Mouse (Mus musculus) stomach, embryonic 14.5 days (tissue): ENCODE data around the gene Rpp38. TPM values are rescaled to one million over a fixed set of nuclear protein-coding genes. Genes with fewer than 3 reads are reported as not detected.
A peak's percentile ranks its signal among the peaks of the same experiment; 100 is the strongest.

ENCODE experiments used
- ATAC-seq: fragments of 200-750 bp; cut with Nextera tagmentation; 2 replicates; pipeline ENCODE4 v1.8.0; 2017; ENCODE audit warnings: low read depth, moderate TSS enrichment; ENCODE audit not compliant: insufficient number of reproducible peaks, insufficient read depth, low FRiP score
- H3K27ac ChIP-seq: fragments of 300-500 bp; sonication (generic); 2 replicates; pipeline ENCODE4 v1.5.1; 2014; ENCODE audit warnings: mild to moderate bottlenecking, low read length, moderate library complexity, mixed read lengths
- H3K27me3 ChIP-seq: fragments of 300-500 bp; sonication (generic); 2 replicates; pipeline ENCODE4 v1.6.1; 2014; ENCODE audit warnings: low read length, control low read depth, mixed read lengths; ENCODE audit not compliant: control insufficient read depth, insufficient read depth
- H3K36me3 ChIP-seq: fragments of 300-500 bp; sonication (generic); 2 replicates; pipeline ENCODE4 v1.6.1; 2014; ENCODE audit warnings: mild to moderate bottlenecking, control low read depth, low read length, moderate library complexity, mixed read lengths; ENCODE audit not compliant: control insufficient read depth, insufficient read depth
- H3K4me1 ChIP-seq: fragments of 300-500 bp; sonication (generic); 2 replicates; pipeline ENCODE4 v1.6.1; 2014; ENCODE audit warnings: low read length, control low read depth, mixed read lengths; ENCODE audit not compliant: control insufficient read depth, insufficient read depth
- H3K4me2 ChIP-seq: fragments of 300-500 bp; sonication (generic); replicated peaks from 2 replicates; pipeline ENCODE4 v1.6.1; 2014; ENCODE audit warnings: low read depth, low read length, control low read depth
- H3K4me3 ChIP-seq: fragments of 300-500 bp; sonication (generic); 2 replicates; pipeline ENCODE4 v1.5.1; 2014; ENCODE audit warnings: low read depth, low read length, control low read depth
- H3K9ac ChIP-seq: fragments of 300-500 bp; sonication (generic); replicated peaks from 2 replicates; pipeline ENCODE4 v1.6.1; 2014; ENCODE audit warnings: low read depth, mild to moderate bottlenecking, control low read depth, low read length, moderate library complexity, mixed read lengths
- H3K9me3 ChIP-seq: fragments of 300-500 bp; sonication (generic); 2 replicates; pipeline ENCODE4 v1.6.1; 2016; ENCODE audit warnings: low read depth, low read length, control low read depth; ENCODE audit not compliant: control insufficient read depth
- WGBS: fragments of 180-500 bp; shearing (Covaris S2); extraction: QIAGEN DNeasy Blood & Tissue Kit; methylation state at CpG from one replicate; pipeline ENCODE4 v1.1.7; 2014; 5-methylcytosine and 5-hydroxymethylcytosine counted together
- polyA plus RNA-seq: library from polyadenylated mRNA; unstranded; fragments of >200 nt; fragmentation: Nextera tagmentation; extraction: Ambion mirVana; gene quantifications from 2 replicates; pipeline ENCODE4 v1.2.1, GENCODE M21; 2014

The Rpp38 gene
- polyA plus RNA-seq, result 23.3 and 25.4 TPM in 2 replicates

- 0% methylated on average over 45 of the region's 45 CpGs for WGBS
- peak; percentile 98 for ATAC-seq
- H3K4me1 ChIP-seq, result peaks cover 12% of the 10 kb centered on the region; the same call in 1 of the 2 replicates
Observed at GRCm38 (mm10) chr2:3332484-3333242, at the start of gene Rpp38. Gene Rpp38, minus strand, starts transcription at chr2:3332643.

GRCm38 (mm10) chr2:3365127-3365526 is 32.7 kb upstream of the Rpp38 start:
- ATAC-seq, result no peak
- 52% methylated on average over 4 of the region's 4 CpGs for WGBS

More at GRCm38 (mm10) chr2:3332484-3333242, at the start of gene Rpp38:
- Histone ChIP-seq H3K4me3 (peak within 1 kb of the TSS; percentile 60), H3K9ac (peak within 1 kb of the TSS; percentile 49), H3K9me3 (no peaks in the 10 kb centered on the region), H3K36me3 (peaks cover 19% of the 10 kb centered on the region; the same call in 1 of the 2 replicates), H3K27me3 (no peaks in the 10 kb centered on the region), H3K4me2 (peak within 1 kb of the TSS; percentile 62), H3K27ac (peak within 1 kb of the TSS; percentile 64)

GRCm38 (mm10) chr2:3361067-3361466 is 28.6 kb upstream of the Rpp38 start:
- H3K9ac ChIP-seq, result no peak overlapping the region
- H3K27me3 ChIP-seq, result no peaks in the 10 kb centered on the region
- H3K4me2 ChIP-seq, result no peak overlapping the region
- no peaks in the 10 kb centered on the region for H3K36me3 ChIP-seq
- H3K27ac ChIP-seq, result no peak overlapping the region
- H3K4me3 ChIP-seq, result no peak overlapping the region
- H3K4me1 ChIP-seq, result no peaks in the 10 kb centered on the region
- no peak for ATAC-seq
- H3K9me3 ChIP-seq, result no peaks in the 10 kb centered on the region
- 78% methylated on average over 3 of the region's 3 CpGs for WGBS

More at GRCm38 (mm10) chr2:3365127-3365526, 32.7 kb upstream of the Rpp38 start:
- no peaks in the 10 kb centered on the region for H3K27me3 ChIP-seq
- no peak overlapping the region for H3K4me2 ChIP-seq
- no peaks in the 10 kb centered on the region for H3K36me3 ChIP-seq
- no peaks in the 10 kb centered on the region for H3K4me1 ChIP-seq
- H3K9ac ChIP-seq, result no peak overlapping the region
- no peak overlapping the region for H3K4me3 ChIP-seq
- H3K27ac ChIP-seq, result no peak overlapping the region
- no peaks in the 10 kb centered on the region for H3K9me3 ChIP-seq

GRCm38 (mm10) chr2:3357887-3358286 is 25.4 kb upstream of the Rpp38 start:
- WGBS, result 68% methylated on average over 3 of the region's 3 CpGs
- ATAC-seq, result no peak
- Histone ChIP-seq H3K27ac (no peak overlapping the region), H3K4me3 (no peak overlapping the region), H3K9ac (no peak overlapping the region), H3K27me3 (no peaks in the 10 kb centered on the region), H3K36me3 (no peaks in the 10 kb centered on the region), H3K4me2 (no peak overlapping the region), H3K4me1 (no peaks in the 10 kb centered on the region), H3K9me3 (no peaks in the 10 kb centered on the region)

GRCm38 (mm10) chr2:3356311-3356710 is 23.9 kb upstream of the Rpp38 start:
- no peak for ATAC-seq
- WGBS, result 54% methylated on average over 3 of the region's 3 CpGs
- H3K4me1 ChIP-seq, result no peaks in the 10 kb centered on the region
- H3K27ac ChIP-seq, result no peak overlapping the region
- no peaks in the 10 kb centered on the region for H3K36me3 ChIP-seq
- no peak overlapping the region for H3K9ac ChIP-seq
- H3K9me3 ChIP-seq, result no peaks in the 10 kb centered on the region
- no peak overlapping the region for H3K4me2 ChIP-seq
- no peak overlapping the region for H3K4me3 ChIP-seq
- no peaks in the 10 kb centered on the region for H3K27me3 ChIP-seq

GRCm38 (mm10) chr2:3355793-3356192 is 23.4 kb upstream of the Rpp38 start:
- Histone ChIP-seq H3K4me1 (no peaks in the 10 kb centered on the region), H3K9me3 (no peaks in the 10 kb centered on the region), H3K4me2 (no peak overlapping the region), H3K27me3 (no peaks in the 10 kb centered on the region), H3K27ac (no peak overlapping the region), H3K4me3 (no peak overlapping the region), H3K36me3 (no peaks in the 10 kb centered on the region), H3K9ac (no peak overlapping the region)
- WGBS, result 89% methylated on average over 8 of the region's 8 CpGs
- ATAC-seq, result no peak

- H3K4me1 ChIP-seq, result no peaks in the 10 kb centered on the region
- H3K9ac ChIP-seq, result no peak overlapping the region
- no peak for ATAC-seq
- no peaks in the 10 kb centered on the region for H3K36me3 ChIP-seq
- H3K4me3 ChIP-seq, result no peak overlapping the region
- no peaks in the 10 kb centered on the region for H3K27me3 ChIP-seq
- H3K9me3 ChIP-seq, result no peaks in the 10 kb centered on the region
- H3K4me2 ChIP-seq, result no peak overlapping the region
- H3K27ac ChIP-seq, result no peak overlapping the region
Observed at GRCm38 (mm10) chr2:3353160-3353559, 20.7 kb upstream of the Rpp38 start.

- H3K9ac ChIP-seq, result no peak overlapping the region
- no peak for ATAC-seq
- no peak overlapping the region for H3K4me2 ChIP-seq
- H3K4me1 ChIP-seq, result no peaks in the 10 kb centered on the region
- no peak overlapping the region for H3K27ac ChIP-seq
- H3K4me3 ChIP-seq, result no peak overlapping the region
- no peaks in the 10 kb centered on the region for H3K27me3 ChIP-seq
- WGBS, result 26% methylated on average over 3 of the region's 3 CpGs
- H3K36me3 ChIP-seq, result no peaks in the 10 kb centered on the region
- no peaks in the 10 kb centered on the region for H3K9me3 ChIP-seq
Observed at GRCm38 (mm10) chr2:3348919-3349318, 16.5 kb upstream of the Rpp38 start.

GRCm38 (mm10) chr2:3348422-3348821 is 16.0 kb upstream of the Rpp38 start:
- Histone ChIP-seq H3K9ac (no peak overlapping the region), H3K9me3 (no peaks in the 10 kb centered on the region), H3K27ac (no peak overlapping the region), H3K4me1 (no peaks in the 10 kb centered on the region), H3K4me2 (no peak overlapping the region), H3K36me3 (no peaks in the 10 kb centered on the region), H3K27me3 (no peaks in the 10 kb centered on the region), H3K4me3 (no peak overlapping the region)
- 77% methylated on average over 4 of the region's 4 CpGs for WGBS
- ATAC-seq, result no peak
